Mouse (Mus musculus) forebrain, postnatal 0 days (tissue): ENCODE measurements at regions not wholly inside any gene's neighbourhood (a gene's known extent, or its start where the extent isn't known, plus 50 kb on each side); places are given as distances from the start of the nearest gene placed in this dataset.
A peak's percentile ranks its signal among the peaks of the same experiment; 100 is the strongest.

Experiments used
- ATAC-seq: fragments of 200-750 bp; cut with Nextera tagmentation; 2 replicates; pipeline ENCODE4 v1.8.0; 2017; ENCODE audit warnings: mild to moderate bottlenecking, moderate library complexity
- DNase-seq: peaks from one replicate; pipeline ENCODE4 v3.0.0-alpha.2; 2015
- H3K27ac ChIP-seq: fragments of 300-500 bp; sonication (generic); 2 replicates; pipeline ENCODE4 v1.5.1; 2014; ENCODE audit warnings: low read depth, mild to moderate bottlenecking, antibody characterized with exemption, low read length, moderate library complexity, mixed read lengths
- H3K27me3 ChIP-seq: fragments of 300-500 bp; sonication (generic); 2 replicates; pipeline ENCODE4 v1.6.1; 2014; ENCODE audit warnings: mild to moderate bottlenecking, low read length, mixed read lengths; ENCODE audit not compliant: insufficient read depth
- H3K36me3 ChIP-seq: fragments of 300-500 bp; sonication (generic); 2 replicates; pipeline ENCODE4 v1.6.1; 2014; ENCODE audit warnings: mild to moderate bottlenecking, moderate library complexity; ENCODE audit not compliant: insufficient read depth
- H3K4me1 ChIP-seq: fragments of 300-500 bp; sonication (generic); 2 replicates; pipeline ENCODE4 v1.6.1; 2014; ENCODE audit warnings: antibody characterized with exemption; ENCODE audit not compliant: insufficient read depth
- H3K4me2 ChIP-seq: fragments of 300-500 bp; sonication (generic); 2 replicates; pipeline ENCODE4 v1.6.1; 2014; ENCODE audit warnings: low read depth, mild to moderate bottlenecking, moderate library complexity
- H3K4me3 ChIP-seq: fragments of 300-500 bp; sonication (generic); 2 replicates; pipeline ENCODE4 v1.5.1; 2014; ENCODE audit warnings: low read depth, low read length, mixed read lengths
- H3K9ac ChIP-seq: fragments of 300-500 bp; sonication (generic); 2 replicates; pipeline ENCODE4 v1.6.1; 2014; ENCODE audit warnings: mild to moderate bottlenecking
- H3K9me3 ChIP-seq: fragments of 300-500 bp; sonication (generic); 2 replicates; pipeline ENCODE4 v1.6.1; 2016; ENCODE audit warnings: low read length
- CTCF ChIP-seq: sonication (generic); IDR thresholded peaks from 2 replicates; pipeline ENCODE4 v1.5.1; 2016; ENCODE audit warnings: antibody characterized with exemption, control low read depth, low read depth
- WGBS: fragments of 180-500 bp; shearing (Covaris S2); extraction: QIAGEN DNeasy Blood & Tissue Kit; methylation state at CpG from one replicate; pipeline ENCODE4 v1.1.7; 2014; 5-methylcytosine and 5-hydroxymethylcytosine counted together

DNA sequence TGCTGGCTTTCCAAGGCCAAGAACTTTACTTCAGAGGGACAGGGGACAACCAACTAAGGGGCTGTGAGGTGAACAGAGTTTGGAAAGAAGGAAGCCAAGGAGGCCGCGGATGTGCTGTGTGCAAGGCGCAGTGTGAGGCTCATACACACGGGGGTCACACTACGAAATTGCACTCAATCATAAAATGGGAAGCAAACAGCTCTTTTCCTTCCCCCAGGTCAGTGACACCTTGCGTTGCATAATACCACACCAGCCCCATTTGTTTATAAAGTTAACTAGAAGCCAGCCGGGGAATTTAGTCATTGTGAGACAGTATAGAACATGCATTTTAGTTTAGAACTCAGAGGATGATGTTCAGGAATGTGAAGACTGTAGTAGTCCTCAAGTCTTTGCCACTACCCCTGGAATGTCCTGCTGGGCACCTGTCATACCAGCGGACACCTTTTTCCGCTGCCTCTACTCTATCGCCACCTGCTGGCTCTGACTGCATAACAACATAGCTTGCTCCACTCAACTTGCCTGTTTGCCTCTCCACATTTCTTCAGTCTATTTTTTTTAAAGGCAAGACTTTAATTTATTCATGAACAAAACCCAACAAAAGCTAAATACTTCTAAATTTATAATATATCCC, 82.5 kb upstream of the Zfp648 start:
- ATAC-seq: peak; percentile 56
- no peaks in the 10 kb centered on the region for H3K9me3 ChIP-seq
- DNase-seq: peak; percentile 67
- H3K9ac ChIP-seq: no peak overlapping the region
- no peak overlapping the region for H3K4me2 ChIP-seq
- H3K36me3 ChIP-seq: no peaks in the 10 kb centered on the region
- 48% methylated on average over 10 of the region's 10 CpGs for WGBS
- H3K27me3 ChIP-seq: no peaks in the 10 kb centered on the region
- H3K27ac ChIP-seq: peak overlapping the region; percentile 21; the same call in 1 of the 2 replicates
- no peaks in the 10 kb centered on the region for H3K4me1 ChIP-seq
- H3K4me3 ChIP-seq: no peak overlapping the region
- TF ChIP-seq CTCF: peak; percentile 83

DNA sequence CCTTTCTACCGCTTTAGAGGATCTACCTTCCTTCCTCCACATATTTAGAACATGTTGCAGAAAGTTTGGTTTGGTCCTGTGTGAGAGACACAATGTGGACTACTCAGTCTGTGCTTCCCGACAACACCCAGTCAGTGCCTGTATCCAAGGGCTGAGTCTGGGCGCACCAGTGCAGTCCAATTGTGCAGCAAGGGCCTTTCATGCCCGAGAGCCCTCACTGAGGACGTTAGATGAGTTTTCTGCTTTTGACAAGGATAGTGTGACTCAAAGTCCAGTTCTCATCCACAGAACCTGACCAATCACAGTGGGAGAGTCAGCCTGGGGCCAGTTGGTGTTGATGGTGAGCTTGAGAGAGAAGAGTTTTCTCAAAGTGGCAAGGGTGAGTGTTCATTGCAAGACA, 81.4 kb upstream of the Zfp648 start:
- DNase-seq (no peak), ATAC-seq (no peak)
- no peak overlapping the region for H3K4me3 ChIP-seq
- no peaks in the 10 kb centered on the region for H3K36me3 ChIP-seq
- 80% methylated on average over 5 of the region's 5 CpGs for WGBS
- no peak overlapping the region for H3K27ac ChIP-seq
- no peaks in the 10 kb centered on the region for H3K9me3 ChIP-seq
- H3K4me2 ChIP-seq: no peak overlapping the region
- H3K9ac ChIP-seq: no peak overlapping the region
- H3K4me1 ChIP-seq: no peaks in the 10 kb centered on the region
- H3K27me3 ChIP-seq: no peaks in the 10 kb centered on the region
- TF ChIP-seq CTCF: no peak

DNA sequence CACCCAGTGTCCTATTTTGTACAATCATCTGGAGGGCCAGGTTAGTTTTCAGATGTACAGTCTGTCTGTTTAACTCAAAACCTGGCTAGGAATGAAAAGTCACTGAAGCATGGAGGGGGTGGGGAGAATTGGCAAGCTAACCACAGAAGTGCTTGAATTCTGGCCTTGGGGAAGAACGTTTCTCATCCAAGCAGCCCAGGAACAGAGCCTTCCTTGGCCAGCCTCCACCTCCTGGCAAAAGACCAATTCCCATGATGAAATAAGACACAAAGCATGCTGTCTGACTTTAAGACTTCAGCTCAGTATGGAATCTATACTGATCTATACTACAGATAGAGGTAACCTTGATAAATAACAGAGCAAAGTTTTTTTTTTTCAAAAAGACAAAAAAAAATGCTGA, 80.3 kb upstream of the Zfp648 start:
- DNase-seq (peak; percentile 66), ATAC-seq (no peak; the same call in 1 of the 2 replicates)
- no peaks in the 10 kb centered on the region for H3K27me3 ChIP-seq
- H3K27ac ChIP-seq: no peak overlapping the region
- no peak overlapping the region for H3K4me3 ChIP-seq
- H3K4me1 ChIP-seq: no peaks in the 10 kb centered on the region
- 19% methylated on average over 1 of the region's 1 CpGs for WGBS
- TF ChIP-seq CTCF: no peak
- no peak overlapping the region for H3K9ac ChIP-seq
- no peaks in the 10 kb centered on the region for H3K36me3 ChIP-seq
- H3K9me3 ChIP-seq: no peaks in the 10 kb centered on the region
- H3K4me2 ChIP-seq: no peak overlapping the region

GRCm38 (mm10) chr1:154124981-154125380, 76.0 kb upstream of the Zfp648 start:
- H3K27ac ChIP-seq: no peak overlapping the region
- ATAC-seq (no peak), DNase-seq (no peak)
- TF ChIP-seq CTCF: no peak
- no peaks in the 10 kb centered on the region for H3K4me1 ChIP-seq
- H3K9ac ChIP-seq: no peak overlapping the region
- no peaks in the 10 kb centered on the region for H3K36me3 ChIP-seq
- no peak overlapping the region for H3K4me3 ChIP-seq
- no peaks in the 10 kb centered on the region for H3K9me3 ChIP-seq
- no peak overlapping the region for H3K4me2 ChIP-seq
- H3K27me3 ChIP-seq: no peaks in the 10 kb centered on the region

- H3K4me1 ChIP-seq: no peaks in the 10 kb centered on the region
- ATAC-seq (no peak), DNase-seq (no peak)
- no peak overlapping the region for H3K4me2 ChIP-seq
- H3K27me3 ChIP-seq: no peaks in the 10 kb centered on the region
- H3K9ac ChIP-seq: no peak overlapping the region
- no peak overlapping the region for H3K27ac ChIP-seq
- no peak for TF ChIP-seq CTCF
- WGBS: 63% methylated on average over 4 of the region's 4 CpGs
- H3K9me3 ChIP-seq: no peaks in the 10 kb centered on the region
- no peak overlapping the region for H3K4me3 ChIP-seq
- no peaks in the 10 kb centered on the region for H3K36me3 ChIP-seq
Observed at GRCm38 (mm10) chr1:154126487-154126886, 74.5 kb upstream of the Zfp648 start.

DNA sequence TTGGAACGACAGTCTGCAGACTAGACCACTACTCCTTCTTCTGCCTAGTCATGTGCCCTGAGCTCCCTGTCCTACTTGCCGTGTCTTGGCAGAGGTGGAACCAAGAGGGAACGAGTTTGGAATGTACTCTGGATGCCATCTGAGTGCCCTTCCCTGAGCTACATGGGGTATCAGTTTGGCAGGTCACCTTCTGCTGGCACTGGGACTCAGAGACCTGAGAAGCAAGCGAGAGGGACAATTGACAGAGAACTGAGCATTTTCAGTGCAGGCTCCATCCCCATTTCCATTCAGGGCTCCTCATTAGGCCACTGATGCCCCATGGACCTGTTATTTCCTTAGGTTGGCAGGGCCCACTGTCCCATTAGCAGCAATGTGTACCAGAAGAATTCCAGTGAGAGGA, 61.5 kb upstream of the Zfp648 start:
- H3K4me1 ChIP-seq: no peaks in the 10 kb centered on the region
- H3K27ac ChIP-seq: no peak overlapping the region
- ATAC-seq (peak; percentile 38), DNase-seq (no peak)
- H3K4me3 ChIP-seq: no peak overlapping the region
- no peaks in the 10 kb centered on the region for H3K36me3 ChIP-seq
- H3K9ac ChIP-seq: no peak overlapping the region
- H3K9me3 ChIP-seq: no peaks in the 10 kb centered on the region
- TF ChIP-seq CTCF: no peak
- WGBS: 62% methylated on average over 4 of the region's 4 CpGs
- H3K4me2 ChIP-seq: no peak overlapping the region
- no peaks in the 10 kb centered on the region for H3K27me3 ChIP-seq

GRCm38 (mm10) chr1:154143691-154144090, 57.3 kb upstream of the Zfp648 start:
- Histone ChIP-seq H3K36me3 (no peaks in the 10 kb centered on the region), H3K27ac (no peak overlapping the region), H3K4me1 (no peaks in the 10 kb centered on the region), H3K9ac (no peak overlapping the region), H3K4me2 (no peak overlapping the region), H3K9me3 (no peaks in the 10 kb centered on the region), H3K27me3 (no peaks in the 10 kb centered on the region), H3K4me3 (no peak overlapping the region)
- DNase-seq (no peak), ATAC-seq (no peak)
- TF ChIP-seq CTCF: no peak
- 73% methylated on average over 1 of the region's 1 CpGs for WGBS
